Mouse (Mus musculus): ENCODE data around the gene Mmrn1.

DNA sequence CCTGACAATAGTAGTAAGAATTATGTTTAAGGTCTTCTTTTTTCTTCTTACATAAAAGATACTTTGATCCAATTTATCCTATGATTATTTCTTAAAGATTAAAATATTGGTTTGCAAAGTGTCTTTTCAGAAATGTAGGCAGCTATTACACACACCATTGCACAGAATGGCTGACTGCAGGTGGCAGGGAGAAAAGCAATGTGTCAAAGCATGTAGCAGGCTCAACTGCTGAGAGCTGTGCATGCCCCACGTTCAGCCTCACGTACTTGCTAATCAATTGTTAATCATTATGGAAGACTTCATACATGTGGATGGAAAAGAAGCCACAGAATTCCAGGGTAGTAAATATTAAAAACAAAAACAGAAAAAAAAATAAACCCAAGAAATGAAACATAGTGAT lies 37.1 kb downstream of the Mmrn1 start:
- no peak for TF ChIP-seq EP300 (IDR thresholded peaks at IDR 0.05; ENCODE audit: insufficient read depth, low read depth, low read length)
- no peak for TF ChIP-seq CTCF (IDR thresholded peaks at IDR 0.05; ENCODE audit: low read depth, low read length)
